In genomic region chr14:55649884-55650283, GRCm38 (mm10) we compare ENCODE assay signal across 15 mouse cellular contexts. TPM values are rescaled to one million over a fixed set of nuclear protein-coding genes. Genes with fewer than 3 reads are reported as not detected.
DNase-seq lines count a peak whose midpoint lies in the region; TF ChIP-seq lines count a peak whose summit lies in the region.
"Had no signal": no experiment of that assay in that cellular context is flagged by ENCODE, and none has a peak within 500 bp of the region (broad histone marks: within the 10 kb centered on the region; RNA-seq: fewer than 3 reads in every experiment).

TSS of gene Tssk4 (plus strand) at chr14:55650184.

- H3K27ac ChIP-seq in testis, adult 2 months (ENCODE audit: control insufficient read depth, insufficient read depth, low read depth, low read length) = no peak within 1 kb of the TSS

- TF ChIP-seq CTCF in testis, adult 2 months (IDR thresholded peaks at IDR 0.05; ENCODE audit: control insufficient read depth, insufficient read depth, insufficient replicate concordance, low read depth, low read length) = no peak

- no peaks in the 10 kb centered on the region for H3K27me3 ChIP-seq in testis, adult 2 months (ENCODE audit: control insufficient read depth, insufficient read depth, low read length)
- H3K27me3 ChIP-seq: CH12.LX, Patski had no signal

- peak; percentile 24; the same call in 1 of the 2 replicates for TF ChIP-seq POLR2A in testis, adult 2 months (IDR thresholded peaks at IDR 0.05; ENCODE audit: control insufficient read depth, low read depth, low read length)

- H3K36me3 ChIP-seq in testis, adult 2 months (ENCODE audit: control insufficient read depth, insufficient read depth, low read length) = no peaks in the 10 kb centered on the region

- H3K4me3 ChIP-seq in testis, adult 2 months (ENCODE audit: control insufficient read depth, low read depth, low read length) = peak within 1 kb of the TSS; percentile 82

- DNase-seq in testis, postnatal 14 days (ENCODE audit: low spot score) = no peak
- DNase-seq: adrenal gland, adult 2 months; adrenal gland, adult 8-10 months; adrenal gland, postnatal 10 days; adrenal gland, postnatal 14 days; adrenal gland, postnatal 25 days; adrenal gland, postnatal 36 days; B cell, adult 2 months; cerebellum, adult 11 months; cerebellum, adult 11-12 months; cerebellum, adult 18-20 months; cerebellum, adult 2 months had no signal

- H3K4me1 ChIP-seq in testis, adult 2 months (ENCODE audit: control insufficient read depth, insufficient read depth, low read length) = peaks cover 1% of the 10 kb centered on the region; the same call in 1 of the 2 replicates

RNA-seq across cellular contexts. Expression of gene Tssk4, which starts in this region (rescaled TPM):
- polyA plus RNA-seq in testis, adult 2 months (2012; rRNA removed) = 197 and 200 TPM in 2 replicates
